ENCODE assay signal across 8 mouse cellular contexts in the genomic region with DNA sequence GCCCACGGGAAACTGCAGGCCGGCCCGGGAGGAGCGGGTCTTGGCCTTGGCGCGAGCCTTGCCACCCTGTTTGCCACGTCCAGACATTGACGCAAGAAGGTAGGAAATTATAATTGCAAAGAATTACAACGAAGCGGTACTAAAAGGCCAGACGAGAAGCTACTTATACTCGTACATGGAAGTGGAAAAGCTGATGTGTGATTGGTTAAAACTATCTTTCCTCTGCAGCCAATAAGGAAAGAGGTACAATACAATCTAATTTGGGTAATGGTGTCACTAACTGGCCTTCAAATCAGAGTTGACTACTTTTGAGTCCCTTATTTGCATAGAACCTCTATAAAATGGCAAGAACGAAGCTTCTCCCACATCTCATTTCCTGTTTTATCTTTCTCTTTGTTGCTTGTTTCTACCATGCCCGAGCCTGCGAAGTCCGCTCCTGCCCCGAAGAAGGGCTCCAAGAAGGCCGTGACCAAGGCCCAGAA. TPM values are rescaled to one million over a fixed set of nuclear protein-coding genes. Genes with fewer than 3 reads are reported as not detected.
DNase-seq lines count a peak whose midpoint lies in the region; ATAC-seq and TF ChIP-seq lines count a peak whose summit lies in the region.

A gene (minus strand): TSS at position 199 of the 482 bp plus-strand sequence.
A gene (plus strand): TSS at position 375 of the 482 bp plus-strand sequence.

- peak; percentile 56 to 73 for DNase-seq in urinary bladder, adult 18-20 months (ENCODE audit: low spot score in 2 of 2)
- DNase-seq in urinary bladder, postnatal 25 days (ENCODE audit: low spot score) = no peak
- DNase-seq in gastrocnemius, postnatal 10 days = peak; percentile 39
- DNase-seq in left cerebral cortex, postnatal 10 days (ENCODE audit: extremely low spot score in 1 of 2, low spot score in 2 of 2) = peak; percentile 57 to 87
- DNase-seq in skeletal muscle tissue, adult 2 months (ENCODE audit: low read depth, low spot score) = peak; percentile 92

- H3K36me3 ChIP-seq in megakaryocyte, embryonic 14.5 days (replicated peaks; ENCODE audit: low read length) = no peaks in the 10 kb centered on the region

- peaks cover 2% of the 10 kb centered on the region; the same call in 1 of the 2 replicates for H3K4me1 ChIP-seq in cortical plate, adult 2 months (ENCODE audit: control insufficient read depth, insufficient read depth, low read length)
- H3K4me1 ChIP-seq in megakaryocyte, embryonic 14.5 days = peaks cover 27% of the 10 kb centered on the region

- peak; percentile 75 for TF ChIP-seq POLR2A in cortical plate, adult 2 months (IDR thresholded peaks at IDR 0.05; ENCODE audit: extremely low read depth, insufficient read depth, low read length)

- intact Hi-C loops in left cerebral cortex, postnatal 10 days (cut with DNase I) = no loop called here

- H3K9me3 ChIP-seq in megakaryocyte, embryonic 14.5 days = no peaks in the 10 kb centered on the region

- ATAC-seq in inflammation-experienced regulatory T-cells, adult 6 months = peak; percentile 89

- peak within 1 kb of the TSS; percentile 99 for H3K27ac ChIP-seq in cortical plate, adult 2 months (ENCODE audit: insufficient read depth, low read length)

- TF ChIP-seq CTCF in cortical plate, adult 2 months (IDR thresholded peaks at IDR 0.05; ENCODE audit: extremely low read depth, insufficient read depth, low read length) = no peak

- H3K4me3 ChIP-seq in cortical plate, adult 2 months (ENCODE audit: insufficient read depth, low read length) = peak within 1 kb of the TSS; percentile 69
- H3K4me3 ChIP-seq in megakaryocyte, embryonic 14.5 days (replicated peaks) = peak within 1 kb of the TSS; percentile 90

- H3K27me3 ChIP-seq in megakaryocyte, embryonic 14.5 days (replicated peaks) = no peaks in the 10 kb centered on the region

RNA-seq across cellular contexts. Expression of the first gene that starts in this region (rescaled TPM):
- polyA plus RNA-seq in cortical plate, adult 2 months (2012; rRNA removed) = 0.50 and 1.1 TPM in 2 replicates
- total RNA-seq in gastrocnemius, postnatal 10 days (2021) = 10 to 100 TPM; 34.2 to 37.9 TPM
- 100 to 1,000 TPM in 1 of 3 experiments, 10 to 100 TPM in 1, 1 to 10 TPM in 1; 5.9 to 223 (median 14.6) TPM for polyA plus RNA-seq in inflammation-experienced regulatory T-cells, adult 6 months (2017; shearing (Covaris generic))
- total RNA-seq in left cerebral cortex, postnatal 10 days (2021) = 10 to 100 TPM in 1 of 2 experiments, 1 to 10 TPM in 1; 9.5 to 14.3 TPM
- polyA plus RNA-seq in megakaryocyte, embryonic 14.5 days (2012; ENCODE audit: insufficient read depth, low replicate concordance) = 13.6 and 16.0 TPM in 2 replicates

RNA-seq across cellular contexts. Expression of the second gene that starts in this region (rescaled TPM):
- 7.8 and 11.4 TPM in 2 replicates for polyA plus RNA-seq in cortical plate, adult 2 months (2012; rRNA removed)
- 100 to 1,000 TPM; 245 to 257 TPM for total RNA-seq in gastrocnemius, postnatal 10 days (2021)
- polyA plus RNA-seq in inflammation-experienced regulatory T-cells, adult 6 months (2017; shearing (Covaris generic)) = 10 to 100 TPM in 1 of 3 experiments, 1 to 10 TPM in 2; 2.4 to 13.2 (median 9.8) TPM
- 100 to 1,000 TPM in 1 of 2 experiments, 10 to 100 TPM in 1; 94.0 to 103 TPM for total RNA-seq in left cerebral cortex, postnatal 10 days (2021)
- polyA plus RNA-seq in megakaryocyte, embryonic 14.5 days (2012; ENCODE audit: insufficient read depth, low replicate concordance) = 16.8 and 28.8 TPM in 2 replicates
